26 mouse cellular contexts compared by ENCODE assay signal in genomic region chr17:56146131-56146530, GRCm38 (mm10). TPM values are rescaled to one million over a fixed set of nuclear protein-coding genes. Genes with fewer than 3 reads are reported as not detected.
"Had no signal": no experiment of that assay in that cellular context is flagged by ENCODE, and none has a peak within 500 bp of the region (broad histone marks: within the 10 kb centered on the region; RNA-seq: fewer than 3 reads in every experiment).

No protein-coding gene starts in this region.

- H3K9ac ChIP-seq: heart, embryonic 12.5 days; hindbrain, embryonic 12.5 days; hindbrain, embryonic 14.5 days; intestine, embryonic 15.5 days had no signal

- DNase-seq: gastrocnemius, adult 2 months; gastrocnemius, postnatal 10 days; gastrocnemius, postnatal 25 days; heart, postnatal 10 days; heart, postnatal 4 days; kidney, adult 18-20 months; kidney, adult 8-10 months; kidney, postnatal 10 days; kidney, postnatal 25 days; kidney, postnatal 4 days; liver had no signal

- H3K9me3 ChIP-seq: heart, embryonic 10.5 days; heart, embryonic 12.5 days; hindbrain, embryonic 10.5 days; hindbrain, embryonic 12.5 days; intestine, embryonic 15.5 days had no signal

- H3K36me3 ChIP-seq: heart, embryonic 10.5 days; heart, embryonic 12.5 days; hindbrain, embryonic 10.5 days; hindbrain, embryonic 12.5 days; intestine, embryonic 15.5 days had no signal

- H3K27ac ChIP-seq: gastrocnemius, adult 2 months; heart, embryonic 10.5 days; hindbrain, embryonic 10.5 days; hindbrain, embryonic 12.5 days; hindbrain, embryonic 14.5 days; intestine, embryonic 15.5 days; layer of hippocampus, adult 2 months; left cerebral cortex, adult 2 months had no signal

- H3K4me3 ChIP-seq: gastrocnemius, adult 2 months; heart, embryonic 10.5 days; heart, embryonic 12.5 days; hindbrain, embryonic 10.5 days; hindbrain, embryonic 12.5 days; intestine, embryonic 15.5 days; layer of hippocampus, adult 2 months; left cerebral cortex, adult 2 months had no signal

- H3K4me2 ChIP-seq: heart, embryonic 12.5 days; hindbrain, embryonic 12.5 days; hindbrain, embryonic 14.5 days; intestine, embryonic 15.5 days; liver, embryonic 11.5 days had no signal

- ATAC-seq: hindbrain, embryonic 16.5 days; inflammation-experienced regulatory T-cells, adult 6 months; intestine, embryonic 15.5 days; intestine, postnatal 0 days had no signal

RNA-seq across cellular contexts. Expression of gene Lrg1, which starts 24.3 kb away (rescaled TPM):
- total RNA-seq: layer of hippocampus, postnatal 10 days had no signal
- polyA plus RNA-seq: heart, embryonic 10.5 days; heart, embryonic 12.5 days; hindbrain, embryonic 10.5 days; inflammation-experienced regulatory T-cells, adult 6 months; kidney, embryonic 14.5 days had no signal

RNA-seq across cellular contexts. Expression of gene Plin5, which starts 28.7 kb away (rescaled TPM):
- total RNA-seq: granulocyte monocyte progenitor cell, adult 5-6 weeks had no signal

RNA-seq across cellular contexts. Expression of gene Plin4, which starts 36.5 kb away (rescaled TPM):
- total RNA-seq: granulocyte monocyte progenitor cell, adult 5-6 weeks had no signal
